Mouse (Mus musculus): ENCODE measurements at regions not wholly inside any gene's neighbourhood (a gene's known extent, or its start where the extent isn't known, plus 50 kb on each side); places are given as distances from the start of the nearest gene placed in this dataset.
"Not testable (repeated sequence)": the region's sequence is repeated elsewhere in the genome, so short reads cannot be mapped to it uniquely, and the experiment has no call there.

GRCm38 (mm10) chr2:78537574-78537973 is 330.4 kb upstream of the Ube2e3 start:
- Histone ChIP-seq H3K4me1 (ENCODE audit: control insufficient read depth, insufficient read depth, low read length) (no peaks in the 10 kb centered on the region; the same call in 1 of the 2 replicates), H3K4me2 (no peak overlapping the region), H3K9me3 (replicated peaks; ENCODE audit: control insufficient read depth, low read length) (no peaks in the 10 kb centered on the region), H3K4me3 (ENCODE audit: low read depth, low read length) (no peak overlapping the region), H3K9ac (ENCODE audit: low read depth, low read length) (no peak overlapping the region), H3K36me3 (ENCODE audit: control insufficient read depth, insufficient read depth, low read length) (no peaks in the 10 kb centered on the region), H3K27ac (ENCODE audit: low read depth, low read length) (no peak overlapping the region), H3K27me3 (ENCODE audit: control insufficient read depth, insufficient read depth, low read length) (no peaks in the 10 kb centered on the region)
- ATAC-seq (replicated peaks; ENCODE audit: insufficient number of reproducible peaks, low FRiP score, low TSS enrichment), result no peak
- WGBS (ENCODE audit: insufficient replicate concordance), result 79% methylated on average over 2 of the region's 2 CpGs

GRCm38 (mm10) chr2:78533881-78534280 is 334.0 kb upstream of the Ube2e3 start:
- not testable (repeated sequence) for ATAC-seq (replicated peaks; ENCODE audit: insufficient number of reproducible peaks, low FRiP score, low TSS enrichment)
- WGBS (ENCODE audit: insufficient replicate concordance), result 92% methylated on average over 5 of the region's 5 CpGs

GRCm38 (mm10) chr2:78530535-78530934 is 337.4 kb upstream of the Ube2e3 start:
- no peak overlapping the region for H3K9ac ChIP-seq (ENCODE audit: low read depth, low read length)
- no peaks in the 10 kb centered on the region for H3K9me3 ChIP-seq (replicated peaks; ENCODE audit: control insufficient read depth, low read length)
- no peak overlapping the region for H3K4me3 ChIP-seq (ENCODE audit: low read depth, low read length)
- H3K4me1 ChIP-seq (ENCODE audit: control insufficient read depth, insufficient read depth, low read length), result 0 out of 2 replicates have a peak, but pooled peaks cover 3% of the 10 kb centered on the region
- no peaks in the 10 kb centered on the region for H3K27me3 ChIP-seq (ENCODE audit: control insufficient read depth, insufficient read depth, low read length)
- 10% methylated on average over 2 of the region's 2 CpGs for WGBS (ENCODE audit: insufficient replicate concordance)
- no peak overlapping the region for H3K4me2 ChIP-seq
- ATAC-seq (replicated peaks; ENCODE audit: insufficient number of reproducible peaks, low FRiP score, low TSS enrichment), result no peak
- H3K27ac ChIP-seq (ENCODE audit: low read depth, low read length), result no peak overlapping the region
- no peaks in the 10 kb centered on the region for H3K36me3 ChIP-seq (ENCODE audit: control insufficient read depth, insufficient read depth, low read length)

More at GRCm38 (mm10) chr2:78533881-78534280, 334.0 kb upstream of the Ube2e3 start:
- not testable (repeated sequence) for H3K4me3 ChIP-seq (ENCODE audit: low read depth, low read length); H3K9ac ChIP-seq (ENCODE audit: low read depth, low read length); H3K36me3 ChIP-seq (ENCODE audit: control insufficient read depth, insufficient read depth, low read length); H3K4me2 ChIP-seq; H3K9me3 ChIP-seq (replicated peaks; ENCODE audit: control insufficient read depth, low read length); H3K27me3 ChIP-seq (ENCODE audit: control insufficient read depth, insufficient read depth, low read length); H3K27ac ChIP-seq (ENCODE audit: low read depth, low read length); H3K4me1 ChIP-seq (ENCODE audit: control insufficient read depth, insufficient read depth, low read length)

- no peak for ATAC-seq (replicated peaks; ENCODE audit: insufficient number of reproducible peaks, low FRiP score, low TSS enrichment)
- Histone ChIP-seq H3K9ac (ENCODE audit: low read depth, low read length) (no peak overlapping the region), H3K4me2 (no peak overlapping the region), H3K4me3 (ENCODE audit: low read depth, low read length) (no peak overlapping the region), H3K9me3 (replicated peaks; ENCODE audit: control insufficient read depth, low read length) (no peaks in the 10 kb centered on the region), H3K36me3 (ENCODE audit: control insufficient read depth, insufficient read depth, low read length) (no peaks in the 10 kb centered on the region), H3K27ac (ENCODE audit: low read depth, low read length) (no peak overlapping the region), H3K4me1 (ENCODE audit: control insufficient read depth, insufficient read depth, low read length) (no peaks in the 10 kb centered on the region), H3K27me3 (ENCODE audit: control insufficient read depth, insufficient read depth, low read length) (no peaks in the 10 kb centered on the region)
- 82% methylated on average over 4 of the region's 4 CpGs for WGBS (ENCODE audit: insufficient replicate concordance)
Observed at GRCm38 (mm10) chr2:78520258-78521023, 347.5 kb upstream of the Ube2e3 start.

- ATAC-seq (replicated peaks; ENCODE audit: insufficient number of reproducible peaks, low FRiP score, low TSS enrichment), result no peak
- H3K4me2 ChIP-seq, result no peak overlapping the region
- H3K27ac ChIP-seq (ENCODE audit: low read depth, low read length), result no peak overlapping the region
- H3K9ac ChIP-seq (ENCODE audit: low read depth, low read length), result no peak overlapping the region
- no peaks in the 10 kb centered on the region for H3K4me1 ChIP-seq (ENCODE audit: control insufficient read depth, insufficient read depth, low read length)
- H3K4me3 ChIP-seq (ENCODE audit: low read depth, low read length), result no peak overlapping the region
- no peaks in the 10 kb centered on the region for H3K9me3 ChIP-seq (replicated peaks; ENCODE audit: control insufficient read depth, low read length)
- no peaks in the 10 kb centered on the region for H3K27me3 ChIP-seq (ENCODE audit: control insufficient read depth, insufficient read depth, low read length)
- no peaks in the 10 kb centered on the region for H3K36me3 ChIP-seq (ENCODE audit: control insufficient read depth, insufficient read depth, low read length)
Observed at GRCm38 (mm10) chr2:78493115-78493514, 374.8 kb upstream of the Ube2e3 start.

- Histone ChIP-seq H3K4me1 (ENCODE audit: control insufficient read depth, insufficient read depth, low read length) (no peaks in the 10 kb centered on the region), H3K4me3 (ENCODE audit: low read depth, low read length) (no peak overlapping the region), H3K9ac (ENCODE audit: low read depth, low read length) (no peak overlapping the region), H3K27ac (ENCODE audit: low read depth, low read length) (no peak overlapping the region), H3K9me3 (replicated peaks; ENCODE audit: control insufficient read depth, low read length) (no peaks in the 10 kb centered on the region), H3K4me2 (no peak overlapping the region), H3K27me3 (ENCODE audit: control insufficient read depth, insufficient read depth, low read length) (no peaks in the 10 kb centered on the region), H3K36me3 (ENCODE audit: control insufficient read depth, insufficient read depth, low read length) (no peaks in the 10 kb centered on the region)
- no peak for ATAC-seq (replicated peaks; ENCODE audit: insufficient number of reproducible peaks, low FRiP score, low TSS enrichment)
- WGBS (ENCODE audit: insufficient replicate concordance), result 71% methylated on average over 4 of the region's 4 CpGs
Observed at GRCm38 (mm10) chr2:78480036-78480435, 387.9 kb upstream of the Ube2e3 start.

- H3K9me3 ChIP-seq (replicated peaks; ENCODE audit: control insufficient read depth, low read length), result no peaks in the 10 kb centered on the region
- no peaks in the 10 kb centered on the region for H3K27me3 ChIP-seq (ENCODE audit: control insufficient read depth, insufficient read depth, low read length)
- no peak overlapping the region for H3K4me2 ChIP-seq
- no peak overlapping the region for H3K27ac ChIP-seq (ENCODE audit: low read depth, low read length)
- no peak overlapping the region for H3K4me3 ChIP-seq (ENCODE audit: low read depth, low read length)
- H3K36me3 ChIP-seq (ENCODE audit: control insufficient read depth, insufficient read depth, low read length), result no peaks in the 10 kb centered on the region
- no peak for ATAC-seq (replicated peaks; ENCODE audit: insufficient number of reproducible peaks, low FRiP score, low TSS enrichment)
- H3K4me1 ChIP-seq (ENCODE audit: control insufficient read depth, insufficient read depth, low read length), result no peaks in the 10 kb centered on the region
- 85% methylated on average over 4 of the region's 4 CpGs for WGBS (ENCODE audit: insufficient replicate concordance)
- no peak overlapping the region for H3K9ac ChIP-seq (ENCODE audit: low read depth, low read length)
Observed at GRCm38 (mm10) chr2:78459444-78459843, 408.5 kb upstream of the Ube2e3 start.

GRCm38 (mm10) chr2:78453411-78453810 is 414.5 kb upstream of the Ube2e3 start:
- Histone ChIP-seq H3K9me3 (replicated peaks; ENCODE audit: control insufficient read depth, low read length) (no peaks in the 10 kb centered on the region), H3K4me3 (ENCODE audit: low read depth, low read length) (no peak overlapping the region), H3K27me3 (ENCODE audit: control insufficient read depth, insufficient read depth, low read length) (no peaks in the 10 kb centered on the region), H3K4me2 (no peak overlapping the region), H3K4me1 (ENCODE audit: control insufficient read depth, insufficient read depth, low read length) (no peaks in the 10 kb centered on the region), H3K9ac (ENCODE audit: low read depth, low read length) (no peak overlapping the region), H3K27ac (ENCODE audit: low read depth, low read length) (no peak overlapping the region), H3K36me3 (ENCODE audit: control insufficient read depth, insufficient read depth, low read length) (no peaks in the 10 kb centered on the region)
- no peak for ATAC-seq (replicated peaks; ENCODE audit: insufficient number of reproducible peaks, low FRiP score, low TSS enrichment)
- 79% methylated on average over 3 of the region's 3 CpGs for WGBS (ENCODE audit: insufficient replicate concordance)

GRCm38 (mm10) chr2:78436816-78437215 is 431.1 kb upstream of the Ube2e3 start:
- Histone ChIP-seq H3K36me3 (ENCODE audit: control insufficient read depth, insufficient read depth, low read length) (no peaks in the 10 kb centered on the region), H3K4me2 (no peak overlapping the region), H3K9me3 (replicated peaks; ENCODE audit: control insufficient read depth, low read length) (no peaks in the 10 kb centered on the region), H3K9ac (ENCODE audit: low read depth, low read length) (no peak overlapping the region), H3K27ac (ENCODE audit: low read depth, low read length) (no peak overlapping the region), H3K4me1 (ENCODE audit: control insufficient read depth, insufficient read depth, low read length) (no peaks in the 10 kb centered on the region), H3K4me3 (ENCODE audit: low read depth, low read length) (no peak overlapping the region), H3K27me3 (ENCODE audit: control insufficient read depth, insufficient read depth, low read length) (no peaks in the 10 kb centered on the region)
- ATAC-seq (replicated peaks; ENCODE audit: insufficient number of reproducible peaks, low FRiP score, low TSS enrichment), result no peak

Measured in heart, embryonic 11.5 days (tissue).